Mouse (Mus musculus) c-Kit-negative CD71-positive TER-119-positive erythroid progenitor cells, embryonic 14.5 days (primary cell): ENCODE data around the gene Olfr67.
"Not testable (repeated sequence)": the region's sequence is repeated elsewhere in the genome, so short reads cannot be mapped to it uniquely, and the experiment has no call there.

ENCODE experiments used
- DNase-seq: peaks from one replicate; pipeline ENCODE4 v3.0.0-alpha.2; 2013; ENCODE audit warnings: low read depth, low spot score

Gene Olfr67

DNA sequence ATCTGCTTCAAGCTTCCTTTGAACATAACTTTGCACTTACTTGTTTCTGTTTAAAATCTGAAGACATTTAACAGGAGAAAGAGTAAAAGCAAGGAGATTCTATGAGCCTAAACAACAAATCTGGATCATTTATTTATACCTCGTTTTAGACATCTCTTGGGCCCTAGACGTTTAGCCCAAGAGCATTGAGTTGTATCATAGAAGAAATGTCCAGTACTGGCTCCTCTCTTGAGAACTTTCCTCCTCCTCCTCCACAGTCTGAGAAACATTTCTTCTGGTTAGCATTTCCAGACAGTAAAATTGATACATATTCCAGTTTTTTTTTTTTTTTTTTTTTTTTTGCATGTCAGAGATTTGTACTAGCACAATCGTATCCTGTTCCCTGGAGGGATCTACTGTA, at the start of gene Olfr67:
Gene Olfr67 (minus strand): TSS at position 101 of the 400 bp plus-strand sequence.
- DNase-seq = no peak

- no peak for DNase-seq
These were observed 48.6 kb upstream of the Olfr67 start, which contains the start of gene Hbb-bh2 for GRCm38 (mm10) chr7:103840268-103840667. Hbb-bh2 (minus strand) TSS chr7:103840520.

DNA sequence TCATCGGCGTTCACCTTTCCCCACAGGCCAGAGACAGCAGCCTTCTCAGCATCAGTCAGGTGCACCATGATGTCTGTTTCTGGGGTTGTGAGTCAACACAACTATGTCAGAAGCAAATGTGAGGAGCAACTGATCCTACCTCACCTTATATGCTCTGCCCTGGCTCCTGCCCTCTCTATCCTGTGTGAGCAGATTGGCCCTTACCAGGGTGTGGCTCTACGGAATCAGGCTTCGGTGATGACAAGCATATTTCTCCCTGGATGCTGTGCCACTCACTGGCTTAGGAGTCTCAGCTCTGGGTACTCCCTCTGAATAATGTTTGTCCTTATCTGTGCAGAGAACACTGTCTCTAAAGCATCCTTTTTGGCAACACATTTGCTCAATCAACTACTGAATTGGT, 36.2 kb upstream of the Olfr67 start, which contains the start of gene Hbb-bs:
Gene Hbb-bs (minus strand): TSS at position 289 of the 400 bp plus-strand sequence.
- peak; percentile 95 for DNase-seq

DNA sequence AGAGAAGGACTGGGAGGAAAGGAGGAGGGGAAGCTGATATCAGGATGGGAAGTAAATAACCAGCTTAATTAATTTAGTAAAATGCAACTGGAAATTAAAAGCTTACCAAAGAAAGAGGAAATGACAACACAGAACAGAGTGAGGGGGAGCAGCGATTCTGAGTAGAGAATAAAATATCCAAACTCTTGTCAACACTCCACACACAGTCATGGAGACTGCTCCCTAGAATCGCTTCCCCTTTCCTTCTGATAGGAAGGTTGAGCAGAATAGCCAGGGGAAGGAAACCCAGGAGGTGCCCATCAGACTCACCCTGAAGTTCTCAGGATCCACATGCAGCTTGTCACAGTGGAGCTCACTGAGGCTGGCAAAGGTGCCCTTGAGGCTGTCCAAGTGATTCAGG, 35.5 kb upstream of the Olfr67 start:
- not testable (repeated sequence) for DNase-seq

- DNase-seq = peak; percentile 82
These were observed 34.8 kb upstream of the Olfr67 start for GRCm38 (mm10) chr7:103826255-103826887.

- peak; percentile 85 for DNase-seq
These were observed 34.1 kb upstream of the Olfr67 start for GRCm38 (mm10) chr7:103825536-103826254.

- DNase-seq = no peak
These were observed 33.0 kb upstream of the Olfr67 start for GRCm38 (mm10) chr7:103824597-103824996.

- DNase-seq = peak; percentile 62
These were observed 23.5 kb upstream of the Olfr67 start for GRCm38 (mm10) chr7:103815085-103815484.

DNA sequence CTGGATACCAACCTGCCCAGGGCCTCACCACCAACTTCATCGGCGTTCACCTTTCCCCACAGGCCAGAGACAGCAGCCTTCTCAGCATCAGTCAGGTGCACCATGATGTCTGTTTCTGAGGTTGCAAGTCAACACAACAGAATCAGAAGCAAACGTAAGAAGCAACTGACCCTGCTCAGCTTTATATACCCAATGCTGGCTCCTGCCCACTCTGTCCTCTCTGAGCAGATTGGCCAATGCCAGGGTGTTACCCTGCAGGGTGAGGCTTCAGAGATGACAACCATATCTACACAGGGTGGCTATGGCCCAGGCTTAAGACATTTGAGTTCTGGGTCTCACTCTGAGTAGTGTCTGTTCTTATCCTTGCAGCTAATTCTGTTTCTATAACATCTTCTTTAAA, 22.1 kb upstream of the Olfr67 start, which contains the start of gene Hbb-bt:
Gene Hbb-bt (minus strand): TSS at position 231 of the 400 bp plus-strand sequence.
- DNase-seq = peak; percentile 91

- DNase-seq = not testable (repeated sequence)
These were observed 21.5 kb upstream of the Olfr67 start for GRCm38 (mm10) chr7:103813152-103813551.

DNA sequence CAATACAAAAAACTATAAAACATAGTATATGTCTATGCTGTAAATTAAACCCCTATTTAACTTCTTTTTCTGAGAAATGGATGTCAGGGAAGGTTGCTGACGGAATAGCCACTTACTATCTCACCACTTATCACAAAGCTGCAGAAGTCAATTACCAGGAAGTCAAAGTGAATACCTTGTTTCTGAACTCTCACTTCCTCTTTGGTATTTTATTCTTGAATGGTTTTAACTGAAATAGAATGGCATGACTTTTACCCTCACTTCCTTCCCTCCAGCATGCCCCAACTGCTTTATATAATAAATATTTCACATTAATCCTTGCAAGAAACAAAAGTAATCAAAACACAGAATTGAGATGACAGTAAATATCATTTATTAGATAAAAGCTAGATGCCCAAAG, 20.6 kb upstream of the Olfr67 start:
- DNase-seq = peak; percentile 72

- peak; percentile 76 for DNase-seq
These were observed 19.7 kb upstream of the Olfr67 start for GRCm38 (mm10) chr7:103811223-103811845.

DNA sequence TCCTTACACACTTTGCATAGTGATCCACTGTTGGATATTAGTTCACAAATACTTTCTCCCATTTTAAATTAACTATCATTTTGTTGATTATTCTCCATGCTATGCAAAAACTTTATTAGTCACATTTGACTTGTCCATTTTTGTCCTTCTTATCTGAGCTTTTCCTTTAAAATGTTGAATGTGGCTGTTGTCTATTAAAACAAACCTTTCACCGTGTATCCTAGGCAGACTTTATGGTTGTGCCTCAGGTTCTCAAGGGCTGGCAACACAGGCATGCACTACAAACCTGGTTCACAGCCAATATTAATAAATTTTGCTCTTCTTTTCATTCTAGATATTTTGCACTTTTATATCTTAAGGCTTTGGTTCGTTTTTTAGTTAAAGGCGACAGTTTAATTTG, 19.1 kb upstream of the Olfr67 start:
- DNase-seq = peak; percentile 69

DNA sequence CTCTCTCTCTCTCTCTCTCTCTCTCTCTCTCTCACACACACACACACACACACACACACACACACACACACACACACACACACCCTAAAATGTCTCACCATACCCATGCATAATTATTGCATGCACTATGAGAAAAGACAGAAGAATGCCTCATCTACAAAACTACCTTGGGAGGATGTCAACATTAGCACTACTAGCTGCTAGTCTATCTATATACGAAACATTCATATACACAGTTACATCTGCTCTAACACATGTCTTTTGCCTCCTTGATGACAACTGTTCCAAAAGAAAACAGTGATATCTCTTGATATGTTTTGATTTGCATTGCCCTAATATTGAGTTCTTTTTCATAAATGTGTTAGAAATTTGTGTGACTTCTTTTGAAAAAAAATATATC, 18.7 kb upstream of the Olfr67 start:
- DNase-seq = peak; percentile 66

GRCm38 (mm10) chr7:103809801-103810155, 18.2 kb upstream of the Olfr67 start:
- DNase-seq = no peak

DNA sequence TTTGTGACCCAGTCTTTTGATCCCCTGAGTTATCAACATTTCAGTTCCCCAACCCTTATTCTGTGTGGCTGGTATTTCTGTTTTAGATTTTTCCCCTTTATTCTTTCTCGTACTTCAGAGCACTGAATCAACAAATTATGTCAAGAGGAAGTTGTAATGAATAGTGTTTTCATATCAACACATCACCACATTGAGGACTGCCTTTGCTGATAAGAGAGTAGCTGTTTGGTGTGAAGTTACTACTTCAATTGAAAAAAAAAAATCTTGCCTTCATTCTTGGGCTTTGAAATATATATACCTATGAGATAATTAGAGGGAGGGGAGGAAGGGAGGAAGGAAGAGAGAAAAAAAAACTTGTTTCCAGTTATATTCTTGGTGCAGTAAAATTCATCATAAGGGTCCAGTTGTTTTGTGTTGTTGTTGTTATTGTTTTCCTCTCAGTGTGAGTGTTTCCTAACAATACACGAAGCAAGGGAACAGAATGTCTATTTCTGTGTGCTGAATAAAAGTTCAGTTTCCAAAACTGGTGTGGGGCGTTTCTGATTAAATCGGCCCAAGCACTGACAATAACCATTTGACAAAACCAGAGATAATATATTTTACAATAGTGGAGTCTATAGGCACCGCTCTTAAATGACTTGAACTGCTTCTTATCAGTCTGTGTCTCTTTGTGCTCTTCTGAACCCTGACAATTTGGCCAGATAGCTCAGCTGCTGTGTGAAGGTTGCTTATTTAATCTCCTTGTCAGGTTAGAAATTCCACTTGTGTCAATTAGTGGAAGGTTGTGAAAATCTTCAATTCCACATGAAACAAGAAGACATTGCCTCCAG, 17.6 kb upstream of the Olfr67 start:
- peak; percentile 74 for DNase-seq

- DNase-seq = not testable (repeated sequence)
These were observed 16.5 kb upstream of the Olfr67 start for GRCm38 (mm10) chr7:103808120-103808519.

GRCm38 (mm10) chr7:103806856-103807255, 15.2 kb upstream of the Olfr67 start:
- DNase-seq = peak; percentile 84

DNA sequence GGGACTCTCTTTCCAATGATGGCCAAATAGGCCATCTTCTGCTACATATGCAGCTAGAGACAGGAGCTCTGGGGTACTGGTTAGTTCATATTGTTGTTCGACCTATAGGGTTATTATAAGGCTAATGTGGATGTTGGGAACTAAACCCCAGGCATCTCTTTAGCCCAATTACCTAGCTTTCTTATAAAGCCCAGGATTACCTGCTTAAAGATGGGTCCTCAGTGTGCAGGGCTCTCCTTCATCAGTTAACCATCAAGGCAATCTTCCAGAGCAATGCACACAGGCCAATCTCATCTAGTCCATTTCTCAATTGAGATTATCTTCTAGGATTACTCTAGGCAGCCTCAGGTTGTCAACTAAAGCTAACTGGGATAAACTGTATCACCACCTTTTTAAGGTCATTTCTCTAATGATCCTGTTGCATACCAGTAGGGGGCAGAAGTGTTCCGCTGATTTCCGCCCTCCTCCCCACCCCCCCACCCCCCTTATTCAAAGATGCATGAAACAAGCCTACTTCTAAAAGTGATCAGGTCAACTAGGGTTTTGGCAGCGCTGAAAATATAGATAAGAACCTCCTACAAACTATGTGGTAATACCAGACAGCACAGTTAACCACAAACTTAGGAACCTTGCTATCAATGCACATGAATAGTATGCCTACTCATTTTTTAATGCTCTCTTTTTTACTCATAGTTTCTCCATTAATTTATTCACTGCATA, 1.2 kb upstream of the Olfr67 start:
- peak; percentile 38 for DNase-seq

DNA sequence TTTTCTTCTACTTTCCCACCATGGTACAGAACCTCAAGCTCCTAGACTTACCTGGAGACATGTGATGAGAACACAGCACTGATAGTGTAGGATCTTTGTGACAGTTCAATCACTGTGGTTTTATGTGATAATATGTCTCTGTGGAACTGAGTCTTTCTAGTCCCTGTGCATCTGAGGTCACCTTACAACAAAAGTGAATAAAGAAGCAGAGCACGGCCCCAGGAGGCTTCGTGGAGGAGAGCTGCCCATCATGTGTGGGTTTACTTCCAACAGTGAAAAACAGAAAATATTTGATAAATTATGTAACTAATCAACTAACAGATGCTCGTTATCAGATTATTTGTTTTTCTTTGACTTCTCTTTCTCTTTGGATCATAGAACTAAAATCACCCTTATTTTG, 12.0 kb downstream of the Olfr67 start, which contains the start of gene Olfr68:
Gene Olfr68 (minus strand): TSS at position 101 of the 400 bp plus-strand sequence.
- no peak for DNase-seq

- not testable (repeated sequence) for DNase-seq
These were observed 14.0 kb downstream of the Olfr67 start for GRCm38 (mm10) chr7:103777652-103778051.
